Mouse (Mus musculus) neural tube, embryonic 12.5 days (tissue): ENCODE results near the gene Cxadr. TPM values are rescaled to one million over a fixed set of nuclear protein-coding genes. Genes with fewer than 3 reads are reported as not detected.

Experiments used
- ATAC-seq: fragments of 200-750 bp; cut with Nextera tagmentation; 2 replicates; pipeline ENCODE4 v1.8.0; 2017; ENCODE audit warnings: low read depth, mild to moderate bottlenecking, moderate TSS enrichment, moderate library complexity; ENCODE audit not compliant: low FRiP score
- H3K27ac ChIP-seq: fragments of 300-500 bp; sonication (generic); 2 replicates; pipeline ENCODE4 v1.5.1; 2016
- H3K27me3 ChIP-seq: fragments of 300-500 bp; sonication (generic); replicated peaks from 2 replicates; pipeline ENCODE4 v1.6.1; 2016; ENCODE audit warnings: mild to moderate bottlenecking
- H3K36me3 ChIP-seq: fragments of 300-500 bp; sonication (generic); 2 replicates; pipeline ENCODE4 v1.6.1; 2016; ENCODE audit warnings: mild to moderate bottlenecking
- H3K4me1 ChIP-seq: fragments of 300-500 bp; sonication (generic); 2 replicates; pipeline ENCODE4 v1.6.1; 2016
- H3K4me2 ChIP-seq: fragments of 300-500 bp; sonication (generic); replicated peaks from 2 replicates; pipeline ENCODE4 v1.6.1; 2016; ENCODE audit warnings: mild to moderate bottlenecking
- H3K4me3 ChIP-seq: fragments of 300-500 bp; sonication (generic); 2 replicates; pipeline ENCODE4 v1.5.1; 2016
- H3K9ac ChIP-seq: fragments of 300-500 bp; sonication (generic); 2 replicates; pipeline ENCODE4 v1.6.1; 2016; ENCODE audit warnings: mild to moderate bottlenecking
- H3K9me3 ChIP-seq: fragments of 300-500 bp; sonication (generic); 2 replicates; pipeline ENCODE4 v1.6.1; 2016; ENCODE audit warnings: mild to moderate bottlenecking
- WGBS: fragments of 180-500 bp; shearing (Covaris S2); methylation state at CpG from one replicate; pipeline ENCODE4 v1.1.7; 2016; 5-methylcytosine and 5-hydroxymethylcytosine counted together
- polyA plus RNA-seq: library from polyadenylated mRNA; unstranded; fragments of >200 nt; fragmentation: Nextera tagmentation; extraction: Ambion mirVana; gene quantifications from 2 replicates; pipeline ENCODE4 v1.2.1, GENCODE M21; 2016

Gene Cxadr
- polyA plus RNA-seq, 1 experiment from 2014 or later = 85.4 TPM

DNA sequence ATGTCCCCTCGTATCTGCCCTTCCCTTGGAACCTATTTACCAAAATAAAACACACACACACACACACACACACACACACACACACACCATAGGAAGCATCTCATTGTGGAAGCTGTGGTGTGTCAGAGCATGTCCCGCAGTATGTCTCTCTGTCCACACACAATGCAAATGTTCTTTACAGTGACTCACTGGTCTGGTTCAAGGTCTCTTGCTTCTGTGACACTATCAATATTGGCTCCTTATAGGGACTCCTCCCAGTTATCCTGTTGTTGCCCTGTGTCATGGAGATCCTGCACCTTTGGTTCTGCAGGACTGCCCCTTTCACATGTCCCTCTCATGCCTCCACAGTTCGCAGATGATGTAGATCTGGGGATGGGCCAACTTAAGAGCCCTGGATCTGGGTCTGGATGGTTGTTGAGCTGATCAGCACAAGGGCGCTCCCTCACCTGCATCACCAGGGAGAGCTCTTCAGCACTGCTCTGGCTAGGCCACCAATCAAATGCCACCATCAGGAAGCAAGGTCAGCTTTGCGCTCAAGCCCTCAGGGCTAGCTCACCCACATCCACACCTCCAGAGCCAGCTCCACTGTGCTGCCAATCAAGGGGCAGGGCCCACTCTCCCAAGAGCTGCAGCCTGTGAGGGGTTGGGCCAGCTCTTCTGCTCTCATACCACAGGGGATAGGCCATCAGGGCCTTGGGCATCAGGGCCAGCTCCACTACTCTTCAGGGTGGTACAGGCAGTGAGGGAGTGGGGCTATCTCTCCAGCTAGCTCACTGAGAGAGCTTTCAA is 21.0 kb upstream of the Cxadr start:
- Histone ChIP-seq H3K4me1 (no peaks in the 10 kb centered on the region), H3K4me2 (no peak overlapping the region), H3K27ac (no peak overlapping the region), H3K9me3 (no peaks in the 10 kb centered on the region), H3K27me3 (no peaks in the 10 kb centered on the region), H3K9ac (no peak overlapping the region), H3K36me3 (no peaks in the 10 kb centered on the region), H3K4me3 (no peak overlapping the region)
- ATAC-seq = no peak
- 81% methylated on average over 5 of the region's 5 CpGs for WGBS

DNA sequence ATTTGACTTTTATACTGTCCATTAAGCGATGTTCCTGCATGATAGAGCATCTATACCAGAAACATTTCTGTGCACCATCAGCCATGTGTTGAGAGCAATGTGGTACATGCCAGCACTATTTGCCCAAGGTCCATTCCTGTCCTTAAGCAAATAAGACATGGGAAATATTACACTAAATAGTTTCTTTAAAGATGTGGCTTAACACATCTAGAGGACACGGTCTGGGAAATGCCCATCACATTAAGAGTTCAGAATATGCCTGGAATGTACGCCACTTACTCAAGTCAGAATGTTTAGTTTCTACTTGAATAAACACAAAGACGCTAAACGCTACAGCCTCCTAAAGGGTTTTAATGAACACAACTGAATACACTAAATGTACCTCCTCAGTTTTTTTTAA is 18.1 kb upstream of the Cxadr start:
- Histone ChIP-seq H3K27ac (no peak overlapping the region), H3K4me3 (no peak overlapping the region), H3K27me3 (no peaks in the 10 kb centered on the region), H3K9me3 (no peaks in the 10 kb centered on the region), H3K9ac (no peak overlapping the region), H3K36me3 (no peaks in the 10 kb centered on the region), H3K4me2 (no peak overlapping the region), H3K4me1 (no peaks in the 10 kb centered on the region)
- no peak for ATAC-seq
- 86% methylated on average over 5 of the region's 5 CpGs for WGBS

DNA sequence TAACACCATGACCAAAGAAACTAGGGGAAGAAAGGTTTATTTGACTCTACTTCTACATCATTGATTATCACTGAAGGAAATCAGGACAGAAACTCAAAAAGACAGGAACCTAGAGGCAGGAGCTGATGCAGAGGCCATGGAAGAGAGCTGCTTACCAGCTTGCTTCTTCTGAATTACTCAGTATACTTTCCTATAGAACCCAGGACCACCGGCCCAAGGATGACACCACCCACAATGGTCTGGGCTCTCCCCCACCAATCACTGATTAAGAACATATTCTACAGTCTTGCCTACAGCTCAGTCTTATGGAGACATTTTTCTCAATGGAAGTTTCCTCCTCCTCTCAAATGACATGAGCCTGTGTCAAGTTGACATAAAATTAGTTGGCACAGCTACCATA is 7.2 kb upstream of the Cxadr start:
- WGBS = 80% methylated on average over 1 of the region's 1 CpGs
- ATAC-seq = no peak
- Histone ChIP-seq H3K4me2 (no peak overlapping the region), H3K27ac (no peak overlapping the region), H3K4me3 (no peak overlapping the region), H3K36me3 (no peaks in the 10 kb centered on the region), H3K27me3 (no peaks in the 10 kb centered on the region; the same call in 1 of the 2 replicates), H3K9ac (no peak overlapping the region), H3K9me3 (no peaks in the 10 kb centered on the region), H3K4me1 (no peaks in the 10 kb centered on the region)

DNA sequence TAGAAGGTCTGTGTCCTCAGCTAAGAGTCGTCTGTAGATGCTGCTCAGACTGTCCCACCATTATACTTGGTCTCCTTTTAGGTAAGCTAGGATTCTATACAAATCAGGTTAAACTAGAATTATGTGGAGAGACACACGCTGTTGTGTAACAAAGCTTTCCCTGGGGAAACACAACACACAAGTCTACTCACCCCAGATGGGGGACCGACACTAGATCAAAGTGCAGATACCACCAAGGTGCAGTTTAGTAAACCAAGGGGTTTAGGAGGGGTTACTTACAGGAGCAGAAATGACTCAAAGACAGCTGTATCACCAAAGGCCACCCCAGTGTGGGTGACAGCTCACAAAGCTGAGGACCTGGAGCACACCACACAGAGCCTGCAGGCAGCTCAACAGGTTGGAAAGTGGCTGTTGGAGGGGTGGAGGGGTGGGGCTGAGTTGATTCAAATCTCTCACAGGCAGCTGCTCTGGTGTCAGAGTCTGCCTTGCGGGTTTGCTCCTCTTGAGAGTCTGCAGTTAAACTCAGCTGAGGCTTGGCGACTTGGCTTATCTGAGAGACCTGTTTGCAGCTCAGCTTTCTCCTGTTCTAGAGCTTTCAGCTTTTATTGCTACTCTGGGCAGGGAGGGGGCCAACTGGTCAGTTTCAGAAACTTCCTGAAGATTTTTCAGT is 6.5 kb upstream of the Cxadr start:
- Histone ChIP-seq H3K4me3 (no peak overlapping the region), H3K9me3 (no peaks in the 10 kb centered on the region), H3K4me2 (no peak overlapping the region), H3K27me3 (no peaks in the 10 kb centered on the region; the same call in 1 of the 2 replicates), H3K36me3 (no peaks in the 10 kb centered on the region), H3K27ac (no peak overlapping the region), H3K9ac (no peak overlapping the region), H3K4me1 (no peaks in the 10 kb centered on the region)
- no peak for ATAC-seq
- 52% methylated on average over 5 of the region's 5 CpGs for WGBS

DNA sequence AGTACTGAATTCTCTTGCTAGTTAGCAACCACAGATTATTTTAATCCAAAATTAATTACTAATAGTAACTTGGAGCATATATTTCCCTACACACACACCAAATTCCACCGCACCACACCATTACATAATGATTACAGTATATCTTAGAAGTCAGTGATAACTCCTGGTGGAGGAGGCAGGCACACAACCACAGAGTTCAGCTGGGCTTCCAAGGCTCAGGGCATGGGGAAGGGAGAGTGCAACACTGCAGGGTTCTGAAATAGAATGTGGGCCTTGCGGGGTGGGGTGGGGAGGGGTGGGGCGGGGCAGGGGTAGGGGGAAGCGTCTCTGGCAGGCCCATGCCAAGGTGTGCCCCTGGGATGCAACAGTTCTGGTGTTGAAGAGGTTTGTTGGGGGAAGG is 5.7 kb upstream of the Cxadr start:
- Histone ChIP-seq H3K4me3 (no peak overlapping the region), H3K27ac (no peak overlapping the region), H3K9ac (no peak overlapping the region), H3K36me3 (no peaks in the 10 kb centered on the region), H3K9me3 (no peaks in the 10 kb centered on the region), H3K27me3 (no peaks in the 10 kb centered on the region; the same call in 1 of the 2 replicates), H3K4me1 (no peaks in the 10 kb centered on the region), H3K4me2 (no peak overlapping the region)
- no peak for ATAC-seq
- WGBS = 67% methylated on average over 4 of the region's 4 CpGs

DNA sequence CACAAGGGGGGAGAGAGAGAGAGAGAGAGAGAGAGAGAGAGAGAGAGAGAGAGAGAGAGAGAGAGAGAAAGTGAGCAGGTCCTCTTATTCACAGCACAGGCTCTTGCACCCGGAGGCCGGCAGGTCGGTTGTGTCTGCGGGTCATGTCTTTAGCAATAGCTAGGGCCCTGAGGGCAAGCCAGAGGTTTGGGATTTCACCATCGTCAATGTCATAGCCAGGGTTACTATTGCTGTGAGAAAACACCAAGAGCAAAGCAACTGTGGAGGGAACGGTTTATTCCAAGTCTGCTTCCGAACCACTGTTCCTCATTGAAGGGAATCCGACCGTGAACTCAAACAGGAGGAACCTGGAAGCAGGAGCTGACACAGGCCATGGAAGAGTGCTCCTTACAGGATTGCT is 5.2 kb upstream of the Cxadr start:
- Histone ChIP-seq H3K9me3 (no peaks in the 10 kb centered on the region), H3K4me2 (no peak overlapping the region), H3K4me1 (no peaks in the 10 kb centered on the region), H3K27me3 (no peaks in the 10 kb centered on the region; the same call in 1 of the 2 replicates), H3K9ac (no peak overlapping the region), H3K4me3 (no peak overlapping the region), H3K36me3 (no peaks in the 10 kb centered on the region), H3K27ac (no peak overlapping the region)
- WGBS = 73% methylated on average over 9 of the region's 9 CpGs
- ATAC-seq = no peak

DNA sequence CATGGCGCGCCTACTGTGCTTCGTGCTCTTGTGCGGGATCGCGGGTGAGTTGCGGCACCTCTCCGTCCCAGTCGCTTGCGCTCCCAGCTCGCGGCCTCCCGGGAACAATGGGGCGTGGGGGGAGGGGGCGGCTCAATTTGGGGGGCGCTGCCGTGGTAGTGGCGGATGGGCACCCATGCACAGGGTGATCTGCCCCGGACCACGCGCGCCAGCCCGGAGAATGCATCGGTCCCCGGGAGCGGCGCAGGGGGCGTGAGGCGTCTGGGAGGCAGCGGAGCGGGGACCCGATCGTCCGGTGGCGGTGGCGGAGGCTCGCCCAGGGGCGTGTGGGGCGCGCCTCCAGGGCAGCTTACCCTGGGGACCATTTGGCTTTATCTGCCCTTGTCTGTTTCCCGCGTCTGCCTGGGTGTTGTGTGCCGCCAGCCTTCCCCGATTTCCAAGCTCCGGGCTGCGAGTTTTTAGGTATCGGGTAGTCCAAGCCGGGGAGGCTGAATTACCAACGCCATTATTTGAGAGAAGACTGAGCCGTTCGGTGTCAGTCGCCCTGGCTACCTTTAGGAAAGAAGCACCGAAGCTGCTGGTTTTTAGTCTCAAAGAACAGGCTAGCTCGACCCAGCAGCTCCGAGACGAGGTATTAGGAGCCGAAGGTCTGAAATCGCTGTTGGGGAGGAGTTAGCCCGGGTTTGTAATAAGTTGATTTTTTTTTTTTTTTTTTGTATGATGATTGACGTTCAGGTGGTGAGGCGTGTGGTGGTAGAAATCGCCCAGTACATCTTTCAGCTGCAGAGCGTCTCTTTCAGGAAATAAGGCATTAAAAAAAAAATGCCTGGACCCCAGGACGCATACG is 765 bp downstream of the Cxadr start:
- under 1% methylated on average over 65 of the region's 65 CpGs for WGBS
- H3K36me3 ChIP-seq = no peaks in the 10 kb centered on the region
- peak; percentile 70 for ATAC-seq

DNA sequence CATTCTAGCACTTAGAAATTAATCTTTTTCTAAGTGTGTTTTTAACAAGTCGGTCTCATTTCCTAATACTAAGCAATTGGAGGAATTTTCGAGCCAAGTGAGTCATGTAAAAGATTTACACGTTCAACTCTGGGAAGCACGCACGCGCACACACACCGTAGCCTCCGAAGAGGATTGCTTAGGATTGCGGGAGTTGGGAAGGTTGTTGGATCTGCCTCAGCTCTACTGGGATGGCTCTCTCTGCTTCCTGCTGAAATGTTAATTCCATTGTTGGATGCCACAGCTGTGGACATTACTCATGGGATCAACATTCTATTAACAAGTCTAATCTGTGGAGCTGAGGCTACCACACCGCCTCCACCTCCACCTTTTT is 1.4 kb downstream of the Cxadr start:
- no peaks in the 10 kb centered on the region for H3K9me3 ChIP-seq
- peaks cover 13% of the 10 kb centered on the region for H3K4me1 ChIP-seq
- no peaks in the 10 kb centered on the region for H3K27me3 ChIP-seq
- peak overlapping the region; percentile 92 for H3K9ac ChIP-seq
- peak overlapping the region; percentile 76 for H3K4me2 ChIP-seq
- H3K4me3 ChIP-seq = peak overlapping the region; percentile 93
- H3K27ac ChIP-seq = no peak overlapping the region
- 4% methylated on average over 10 of the region's 10 CpGs for WGBS
- H3K36me3 ChIP-seq = no peaks in the 10 kb centered on the region
- ATAC-seq = no peak

More for the DNA sequence above, 765 bp downstream of the Cxadr start:
- Histone ChIP-seq H3K9ac (peak overlapping the region; percentile 92), H3K4me1 (peaks cover 13% of the 10 kb centered on the region), H3K27me3 (no peaks in the 10 kb centered on the region), H3K4me2 (peak overlapping the region; percentile 76), H3K9me3 (no peaks in the 10 kb centered on the region), H3K27ac (peak overlapping the region; percentile 75), H3K4me3 (peak overlapping the region; percentile 93)

DNA sequence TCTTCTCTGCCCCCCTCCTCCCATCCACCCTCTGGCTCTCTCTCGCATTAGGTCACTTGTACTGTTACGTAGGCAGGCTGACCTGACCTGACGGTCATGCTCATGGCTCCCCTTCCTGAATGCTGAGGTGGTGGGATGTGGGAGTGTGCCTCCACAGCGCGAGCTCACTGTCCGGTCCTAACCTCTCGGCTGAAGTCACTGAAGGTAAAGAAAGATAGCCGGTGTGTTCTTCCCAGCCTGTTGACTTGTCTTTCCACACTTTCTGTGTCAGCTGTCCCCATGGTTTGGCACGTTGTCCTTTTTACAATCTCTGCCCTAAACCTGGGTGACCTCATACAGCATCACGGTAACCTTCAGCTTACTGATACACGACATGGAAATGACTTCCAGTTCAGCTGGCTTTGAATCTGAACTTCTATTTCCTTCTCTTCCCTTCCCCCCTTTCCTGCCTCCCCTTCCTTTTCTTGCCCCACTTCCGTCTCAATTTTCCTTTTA is 4.4 kb downstream of the Cxadr start:
- H3K9ac ChIP-seq = no peak overlapping the region
- no peak overlapping the region for H3K27ac ChIP-seq
- H3K9me3 ChIP-seq = no peaks in the 10 kb centered on the region
- WGBS = 85% methylated on average over 12 of the region's 12 CpGs
- H3K27me3 ChIP-seq = no peaks in the 10 kb centered on the region
- H3K36me3 ChIP-seq = peaks cover 10% of the 10 kb centered on the region; the same call in 1 of the 2 replicates
- H3K4me3 ChIP-seq = no peak overlapping the region
- peaks cover 16% of the 10 kb centered on the region for H3K4me1 ChIP-seq
- H3K4me2 ChIP-seq = no peak overlapping the region
- ATAC-seq = no peak

DNA sequence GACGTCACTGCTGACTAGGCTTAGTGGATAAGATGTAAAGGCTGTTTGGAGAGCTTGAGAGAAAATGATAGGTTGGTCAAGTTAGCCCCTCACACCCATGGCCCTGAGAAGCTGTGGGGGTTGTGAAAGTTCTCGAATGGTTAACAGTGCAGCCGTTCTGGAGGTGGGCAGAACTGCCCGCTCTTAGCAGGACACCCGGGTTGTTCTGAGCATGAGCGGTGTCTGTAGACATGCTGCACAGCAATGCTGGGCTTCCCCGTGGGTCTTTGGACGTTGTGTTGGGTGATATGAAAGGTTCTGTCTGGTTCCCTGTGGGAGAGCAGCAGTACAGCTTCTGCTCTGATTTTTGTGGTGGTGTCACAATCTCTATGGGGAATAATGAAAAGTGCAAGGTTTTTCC is 5.3 kb downstream of the Cxadr start:
- Histone ChIP-seq H3K9me3 (no peaks in the 10 kb centered on the region), H3K4me1 (peaks cover 16% of the 10 kb centered on the region), H3K27ac (no peak overlapping the region), H3K36me3 (peaks cover 10% of the 10 kb centered on the region; the same call in 1 of the 2 replicates), H3K4me3 (no peak overlapping the region), H3K27me3 (no peaks in the 10 kb centered on the region), H3K4me2 (no peak overlapping the region), H3K9ac (no peak overlapping the region)
- 90% methylated on average over 8 of the region's 8 CpGs for WGBS
- no peak for ATAC-seq

DNA sequence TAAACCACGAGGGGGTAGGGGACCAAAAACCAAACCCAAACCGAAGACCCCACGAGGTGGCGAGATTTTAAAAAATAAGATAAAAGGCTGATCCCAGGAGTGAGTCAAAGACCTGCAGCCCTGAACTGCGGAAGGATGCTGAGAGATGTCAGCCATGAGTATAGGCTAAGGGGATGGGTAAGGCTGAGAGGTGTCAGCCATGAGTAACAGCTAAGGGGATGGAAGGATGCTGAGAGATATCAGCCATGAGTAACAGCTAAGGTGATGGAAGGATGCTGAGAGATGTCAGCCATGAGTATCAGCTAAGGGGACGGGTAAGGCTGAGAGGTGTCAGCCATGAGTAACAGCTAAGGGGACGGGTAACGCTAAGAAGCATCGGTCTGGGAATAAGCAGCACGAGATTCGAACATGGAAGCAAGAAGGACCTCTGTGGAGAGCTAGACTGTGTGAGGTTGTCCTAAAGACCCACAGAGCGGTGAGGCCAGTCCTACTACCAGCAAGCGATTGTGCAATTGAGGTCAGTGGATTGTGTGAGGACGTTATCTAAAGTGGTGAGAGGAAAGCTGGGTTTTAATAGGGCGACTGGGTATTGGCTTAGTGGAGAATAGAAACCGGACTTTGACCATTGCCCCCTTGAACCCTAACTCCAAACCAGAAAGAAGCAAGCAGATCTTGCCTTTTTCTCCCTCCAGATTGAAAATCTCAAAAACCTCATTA is 6.3 kb downstream of the Cxadr start:
- peaks cover 17% of the 10 kb centered on the region for H3K4me1 ChIP-seq
- 94% methylated on average over 16 of the region's 16 CpGs for WGBS

More for the DNA sequence above, 6.3 kb downstream of the Cxadr start:
- Histone ChIP-seq H3K9ac (no peak overlapping the region), H3K27me3 (no peaks in the 10 kb centered on the region), H3K4me2 (no peak overlapping the region), H3K36me3 (peaks cover 10% of the 10 kb centered on the region; the same call in 1 of the 2 replicates), H3K27ac (no peak overlapping the region), H3K4me3 (no peak overlapping the region), H3K9me3 (no peaks in the 10 kb centered on the region)
- no peak for ATAC-seq
